Mouse (Mus musculus) macrophage (primary cell): ENCODE data around the gene Fbln7. TPM values are rescaled to one million over a fixed set of nuclear protein-coding genes. Genes with fewer than 3 reads are reported as not detected.

Source experiments
- H3K27ac ChIP-seq: fragments of 350-480 bp; formaldehyde crosslinking; 2 replicates; pipeline ENCODE4 v1.9.0; 2021
- H3K36me3 ChIP-seq: fragments of 350-480 bp; formaldehyde crosslinking; 2 replicates; pipeline ENCODE4 v1.9.0; 2021; ENCODE audit errors: inconsistent target
- H3K4me3 ChIP-seq: fragments of 350-480 bp; formaldehyde crosslinking; 2 replicates; pipeline ENCODE4 v1.9.0; 2021; ENCODE audit errors: inconsistent target
- H3K79me2 ChIP-seq: fragments of 350-480 bp; formaldehyde crosslinking; 2 replicates; pipeline ENCODE4 v1.9.0; 2021; ENCODE audit errors: inconsistent target
- WGBS: methylation state at CpG from one replicate; pipeline ENCODE4 v1.1.7; 2026; ENCODE audit warnings: inconsistent platforms; ENCODE audit not compliant: missing documents; 5-methylcytosine and 5-hydroxymethylcytosine counted together
- polyA plus RNA-seq: library from polyadenylated mRNA; stranded (reverse); fragments of 250-400 nt; gene quantifications from 3 replicates; pipeline ENCODE4 v1.2.4, GENCODE M21; 2018; ENCODE audit warnings: inconsistent platforms
- total RNA-seq, 78 experiments: library from RNA; depleted of rRNA; stranded (reverse); fragments of 250-400 nt; gene quantifications; 1 replicate in 9 of 78; 2 replicates in 24 of 78; 3 replicates in 43 of 78; 4 replicates in 2 of 78; pipeline ENCODE4 v1.2.4; 2018; ENCODE audit warnings: inconsistent platforms in 56 of 78

Fbln7 gene
- total RNA-seq (2018; cell fraction: chromatin; rRNA removed), result under 1 TPM in 1 of 26 experiments, not detected in 25; 0.63 TPM
- under 1 TPM in 1 of 26 experiments, not detected in 25; 0.06 TPM for total RNA-seq (2018; cell fraction: cytosol; rRNA removed)
- under 1 TPM in 1 of 26 experiments, not detected in 25; 0.24 TPM for total RNA-seq (2018; cell fraction: nucleus; rRNA removed)
- not detected in 3 replicates for polyA plus RNA-seq

- Histone ChIP-seq H3K4me3 (no peak within 1 kb of the TSS), H3K79me2 (no peaks in the 10 kb centered on the region), H3K27ac (no peak within 1 kb of the TSS), H3K36me3 (no peaks in the 10 kb centered on the region)
- 95% methylated on average over 9 of the region's 9 CpGs for WGBS
These were observed at the start of gene Fbln7 for GRCm38 (mm10) chr2:128862636-128863035. Gene Fbln7, plus strand, starts transcription at chr2:128862981.

GRCm38 (mm10) chr2:128816311-128816710 lies 46.5 kb upstream of the Fbln7 start:
- Histone ChIP-seq H3K79me2 (peaks cover 23% of the 10 kb centered on the region), H3K27ac (no peak overlapping the region), H3K36me3 (no peaks in the 10 kb centered on the region), H3K4me3 (no peak overlapping the region)
- 89% methylated on average over 1 of the region's 1 CpGs for WGBS

- no peaks in the 10 kb centered on the region for H3K36me3 ChIP-seq
- whole genome bisulfite sequencing, result 48% methylated on average over 6 of the region's 6 CpGs
These were observed 45.9 kb upstream of the Fbln7 start for GRCm38 (mm10) chr2:128816916-128817315.

GRCm38 (mm10) chr2:128817387-128817785 lies 45.4 kb upstream of the Fbln7 start:
- H3K4me3 ChIP-seq, result peak overlapping the region; percentile 35

More at GRCm38 (mm10) chr2:128816916-128817315, 45.9 kb upstream of the Fbln7 start:
- Histone ChIP-seq H3K4me3 (peak overlapping the region; percentile 35), H3K27ac (peak overlapping the region; percentile 84), H3K79me2 (peaks cover 29% of the 10 kb centered on the region)

GRCm38 (mm10) chr2:128817786-128818681 lies 44.7 kb upstream of the Fbln7 start, which contains the start of gene Tmem87b:
Gene Tmem87b, plus strand, starts transcription at chr2:128818118.
- H3K27ac ChIP-seq, result peak within 1 kb of the TSS; percentile 99
- 0 out of 2 replicates have a peak, but pooled peaks cover under 1% of the 10 kb centered on the region for H3K36me3 ChIP-seq
- peaks cover 40% of the 10 kb centered on the region for H3K79me2 ChIP-seq
- H3K4me3 ChIP-seq, result peak within 1 kb of the TSS; percentile 88
- under 1% methylated on average over 51 of the region's 59 CpGs for WGBS

More at GRCm38 (mm10) chr2:128817387-128817785, 45.4 kb upstream of the Fbln7 start:
- 0% methylated on average over 7 of the region's 7 CpGs for WGBS
- peaks cover 34% of the 10 kb centered on the region for H3K79me2 ChIP-seq
- H3K36me3 ChIP-seq, result no peaks in the 10 kb centered on the region
- H3K27ac ChIP-seq, result peak overlapping the region; percentile 84

GRCm38 (mm10) chr2:128818956-128819643 lies 43.7 kb upstream of the Fbln7 start:
- peaks cover 11% of the 10 kb centered on the region; the same call in 1 of the 2 replicates for H3K36me3 ChIP-seq
- peak overlapping the region; percentile 88 for H3K4me3 ChIP-seq
- H3K79me2 ChIP-seq, result peaks cover 51% of the 10 kb centered on the region
- H3K27ac ChIP-seq, result peak overlapping the region; percentile 99
- WGBS, result 11% methylated on average over 13 of the region's 14 CpGs

- WGBS, result 76% methylated on average over 2 of the region's 2 CpGs
- H3K4me3 ChIP-seq, result peak overlapping the region; percentile 88; the same call in 1 of the 2 replicates
- H3K27ac ChIP-seq, result peak overlapping the region; percentile 99
- H3K36me3 ChIP-seq, result peaks cover 16% of the 10 kb centered on the region; the same call in 1 of the 2 replicates
- peaks cover 66% of the 10 kb centered on the region for H3K79me2 ChIP-seq
These were observed 42.1 kb upstream of the Fbln7 start for GRCm38 (mm10) chr2:128820631-128821030.

GRCm38 (mm10) chr2:128823893-128824292 lies 38.9 kb upstream of the Fbln7 start:
- WGBS, result 94% methylated on average over 4 of the region's 5 CpGs

GRCm38 (mm10) chr2:128827787-128828186 lies 35.0 kb upstream of the Fbln7 start:
- WGBS, result 100% methylated on average over 1 of the region's 1 CpGs
- Histone ChIP-seq H3K36me3 (peaks cover 64% of the 10 kb centered on the region; the same call in 1 of the 2 replicates), H3K4me3 (no peak overlapping the region), H3K79me2 (peaks cover 84% of the 10 kb centered on the region), H3K27ac (0 out of 2 replicates have a peak overlapping the region, but pooled peaks have one; percentile 17)

More at GRCm38 (mm10) chr2:128823893-128824292, 38.9 kb upstream of the Fbln7 start:
- Histone ChIP-seq H3K36me3 (peaks cover 31% of the 10 kb centered on the region; the same call in 1 of the 2 replicates), H3K27ac (no peak overlapping the region), H3K79me2 (peaks cover 90% of the 10 kb centered on the region), H3K4me3 (no peak overlapping the region)

GRCm38 (mm10) chr2:128832611-128833010 lies 30.2 kb upstream of the Fbln7 start:
- Histone ChIP-seq H3K4me3 (no peak overlapping the region), H3K79me2 (peaks cover 59% of the 10 kb centered on the region; the same call in 1 of the 2 replicates), H3K36me3 (peaks cover 79% of the 10 kb centered on the region), H3K27ac (peak overlapping the region; percentile 42)
- WGBS, result 96% methylated on average over 3 of the region's 3 CpGs

- H3K4me3 ChIP-seq, result no peak overlapping the region
- peak overlapping the region; percentile 42 for H3K27ac ChIP-seq
- H3K79me2 ChIP-seq, result peaks cover 56% of the 10 kb centered on the region; the same call in 1 of the 2 replicates
- H3K36me3 ChIP-seq, result peaks cover 81% of the 10 kb centered on the region
- 90% methylated on average over 2 of the region's 2 CpGs for WGBS
These were observed 29.7 kb upstream of the Fbln7 start for GRCm38 (mm10) chr2:128833035-128833434.

GRCm38 (mm10) chr2:128833435-128833834 lies 29.3 kb upstream of the Fbln7 start:
- H3K36me3 ChIP-seq, result peaks cover 82% of the 10 kb centered on the region
- H3K4me3 ChIP-seq, result no peak overlapping the region
- H3K27ac ChIP-seq, result peak overlapping the region; percentile 16
- peaks cover 56% of the 10 kb centered on the region; the same call in 1 of the 2 replicates for H3K79me2 ChIP-seq
- WGBS, result 87% methylated on average over 2 of the region's 2 CpGs

GRCm38 (mm10) chr2:128837531-128837930 lies 25.2 kb upstream of the Fbln7 start:
- H3K36me3 ChIP-seq, result peaks cover 82% of the 10 kb centered on the region
- no peak overlapping the region for H3K4me3 ChIP-seq
- WGBS, result 95% methylated on average over 8 of the region's 8 CpGs
- peaks cover 25% of the 10 kb centered on the region; the same call in 1 of the 2 replicates for H3K79me2 ChIP-seq
- H3K27ac ChIP-seq, result no peak overlapping the region

- WGBS, result 97% methylated on average over 3 of the region's 3 CpGs
- no peak overlapping the region for H3K4me3 ChIP-seq
- peaks cover 87% of the 10 kb centered on the region for H3K36me3 ChIP-seq
- H3K27ac ChIP-seq, result no peak overlapping the region
- peaks cover 17% of the 10 kb centered on the region; the same call in 1 of the 2 replicates for H3K79me2 ChIP-seq
These were observed 24.2 kb upstream of the Fbln7 start for GRCm38 (mm10) chr2:128838611-128839010.
